Mouse (Mus musculus): ENCODE results near the gene Ppp4r4. TPM values are rescaled to one million over a fixed set of nuclear protein-coding genes. Genes with fewer than 3 reads are reported as not detected.
A peak's percentile ranks its signal among the peaks of the same experiment; 100 is the strongest.

Gene Ppp4r4
- polyA plus RNA-seq, 1 experiment from 2014 or later: 1.8 TPM

DNA sequence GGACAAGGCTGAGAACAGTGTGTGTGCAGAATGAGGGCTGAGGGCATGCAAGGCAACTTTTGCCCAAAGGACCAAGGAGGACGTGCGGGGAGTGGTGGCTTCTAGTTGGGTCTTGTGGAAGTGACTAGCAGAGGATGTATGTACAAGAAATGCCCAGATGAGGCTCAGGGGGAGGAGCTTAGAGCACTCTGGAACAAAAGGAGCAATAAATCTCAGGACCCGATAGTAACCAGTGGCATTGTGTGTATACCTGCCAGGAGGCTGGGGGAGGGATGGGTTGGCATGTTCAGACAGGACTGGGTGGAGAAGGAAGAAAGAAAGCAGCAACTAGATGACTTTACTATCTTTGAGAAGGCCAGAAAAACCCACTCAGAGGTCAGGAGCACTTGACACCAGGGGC is 27.7 kb upstream of the Ppp4r4 start:
- H3K4me2 ChIP-seq: no peak overlapping the region
- WGBS: 62% methylated on average over 3 of the region's 3 CpGs
- H3K36me3 ChIP-seq: no peaks in the 10 kb centered on the region
- no peak for ATAC-seq (ENCODE audit: low read depth)
- H3K9ac ChIP-seq: no peak overlapping the region
- no peaks in the 10 kb centered on the region for H3K4me1 ChIP-seq (replicated peaks)
- H3K9me3 ChIP-seq: no peaks in the 10 kb centered on the region
- H3K27me3 ChIP-seq: no peaks in the 10 kb centered on the region
- H3K4me3 ChIP-seq: no peak overlapping the region
- no peak overlapping the region for H3K27ac ChIP-seq (replicated peaks)

DNA sequence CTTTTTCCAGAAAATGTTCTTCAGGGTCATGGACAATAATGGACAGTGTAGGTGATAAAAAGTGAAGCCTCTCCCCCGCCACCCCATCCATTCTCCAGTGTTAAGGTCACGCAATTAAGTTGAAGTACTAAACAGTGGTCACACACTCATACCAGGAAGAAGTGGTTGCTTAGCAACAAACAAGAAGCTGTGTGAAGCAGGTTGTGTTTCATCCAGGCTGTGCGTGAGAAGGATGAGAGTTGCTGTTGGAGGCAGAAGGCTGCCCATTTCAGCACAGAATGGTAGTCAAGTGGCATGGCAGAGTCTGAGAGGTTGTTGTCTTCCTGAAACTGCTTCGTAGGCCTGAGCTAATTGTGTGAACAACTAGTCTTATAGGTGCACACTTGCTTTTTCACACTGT is 23.7 kb upstream of the Ppp4r4 start:
- Histone ChIP-seq H3K36me3 (no peaks in the 10 kb centered on the region), H3K27me3 (no peaks in the 10 kb centered on the region), H3K9me3 (no peaks in the 10 kb centered on the region), H3K27ac (replicated peaks) (no peak overlapping the region), H3K9ac (no peak overlapping the region), H3K4me3 (no peak overlapping the region), H3K4me2 (no peak overlapping the region), H3K4me1 (replicated peaks) (no peaks in the 10 kb centered on the region)
- 44% methylated on average over 4 of the region's 4 CpGs for WGBS
- ATAC-seq (ENCODE audit: low read depth): no peak

DNA sequence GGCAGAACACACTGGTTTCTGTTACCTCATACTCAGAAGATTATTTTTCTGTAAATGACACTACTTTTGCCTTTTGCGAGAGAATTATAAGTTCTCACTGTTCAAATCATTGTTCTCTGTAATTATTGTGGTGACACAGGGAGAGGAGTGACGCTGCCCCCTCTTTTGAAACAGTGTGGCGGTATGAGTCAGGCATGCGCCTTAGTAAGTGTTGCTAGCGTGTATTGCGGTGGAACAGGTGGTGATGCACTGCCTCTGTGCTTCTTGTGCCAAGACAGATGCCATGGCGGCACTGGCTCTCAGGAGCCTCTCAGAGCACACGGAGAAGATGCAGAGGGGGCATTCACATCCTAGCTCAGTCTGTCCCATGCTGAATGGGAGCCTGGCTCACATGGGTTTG is 22.2 kb upstream of the Ppp4r4 start:
- Histone ChIP-seq H3K9ac (no peak overlapping the region), H3K27me3 (no peaks in the 10 kb centered on the region)
- 91% methylated on average over 8 of the region's 8 CpGs for WGBS

DNA sequence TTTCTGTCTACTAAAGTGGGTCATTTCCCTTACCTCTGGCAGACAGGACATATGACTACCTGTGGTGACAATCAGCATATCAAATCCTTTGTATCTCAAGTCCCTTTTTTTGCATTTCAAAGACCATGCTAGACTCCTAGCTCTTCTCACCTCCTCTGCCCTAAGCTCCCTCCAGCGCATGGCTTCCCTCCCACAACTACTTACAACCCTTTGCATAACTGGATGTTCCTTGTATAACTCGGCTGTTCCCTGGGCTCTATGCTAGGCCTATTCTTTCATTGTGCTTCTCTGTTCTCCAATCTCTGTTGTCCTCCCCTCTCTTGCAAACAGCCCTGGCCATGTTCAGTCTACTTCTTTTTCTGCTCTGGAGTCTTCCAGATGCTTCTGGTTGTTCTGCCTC is 20.5 kb upstream of the Ppp4r4 start:
- 27% methylated on average over 2 of the region's 2 CpGs for WGBS

More for the DNA sequence above, 22.2 kb upstream of the Ppp4r4 start:
- Histone ChIP-seq H3K4me3 (no peak overlapping the region), H3K4me2 (no peak overlapping the region), H3K36me3 (no peaks in the 10 kb centered on the region), H3K9me3 (no peaks in the 10 kb centered on the region), H3K4me1 (replicated peaks) (no peaks in the 10 kb centered on the region), H3K27ac (replicated peaks) (no peak overlapping the region)
- no peak for ATAC-seq (ENCODE audit: low read depth)

DNA sequence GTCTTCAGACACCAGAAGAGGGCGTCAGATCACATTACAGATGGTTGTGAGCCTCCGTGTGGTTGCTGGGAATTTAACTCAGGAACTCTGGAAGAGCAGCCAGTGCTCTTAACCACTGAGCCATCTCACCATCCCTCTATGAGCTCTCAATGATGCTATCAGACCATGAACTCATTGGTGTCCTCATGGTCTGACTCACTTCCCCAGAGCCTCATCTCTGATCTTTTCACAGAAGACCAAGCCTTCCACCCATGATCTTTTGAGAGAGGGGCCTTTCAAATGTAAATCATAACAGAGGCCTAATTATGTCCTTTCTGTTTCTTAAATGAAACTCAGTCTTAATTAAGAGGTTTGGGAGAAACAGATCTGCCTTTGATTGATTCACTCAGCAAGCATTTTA is 19.0 kb upstream of the Ppp4r4 start:
- WGBS: 75% methylated on average over 2 of the region's 2 CpGs

More for the DNA sequence above, 20.5 kb upstream of the Ppp4r4 start:
- Histone ChIP-seq H3K9ac (no peak overlapping the region), H3K4me1 (replicated peaks) (no peaks in the 10 kb centered on the region), H3K9me3 (no peaks in the 10 kb centered on the region), H3K4me2 (no peak overlapping the region), H3K4me3 (no peak overlapping the region), H3K36me3 (no peaks in the 10 kb centered on the region), H3K27ac (replicated peaks) (no peak overlapping the region), H3K27me3 (no peaks in the 10 kb centered on the region)
- no peak for ATAC-seq (ENCODE audit: low read depth)

DNA sequence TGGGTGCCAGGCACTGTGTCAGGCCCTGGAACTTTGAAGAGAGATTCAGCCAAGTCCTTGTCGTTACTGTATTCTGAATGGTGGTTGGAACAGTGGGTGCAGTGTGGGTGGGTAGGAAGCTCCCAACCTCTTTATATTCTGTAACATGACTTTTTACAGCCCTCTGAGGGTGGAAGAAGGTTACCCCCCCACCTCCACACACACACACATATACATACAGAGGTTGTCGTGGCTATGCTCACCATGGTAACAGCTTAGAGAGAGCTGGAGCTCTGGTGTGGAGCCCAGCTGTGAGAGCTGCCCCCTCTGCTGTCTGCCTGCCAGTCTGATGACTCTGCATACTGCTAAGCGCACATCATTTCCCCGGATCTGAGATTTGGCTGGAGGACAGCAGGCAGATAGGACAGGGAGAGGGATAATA is 18.6 kb upstream of the Ppp4r4 start:
- Histone ChIP-seq H3K9ac (no peak overlapping the region), H3K27ac (replicated peaks) (no peak overlapping the region), H3K36me3 (no peaks in the 10 kb centered on the region), H3K4me3 (no peak overlapping the region), H3K27me3 (no peaks in the 10 kb centered on the region), H3K4me2 (no peak overlapping the region), H3K4me1 (replicated peaks) (no peaks in the 10 kb centered on the region), H3K9me3 (no peaks in the 10 kb centered on the region)
- WGBS: 28% methylated on average over 4 of the region's 4 CpGs
- peak; percentile 83 for ATAC-seq (ENCODE audit: low read depth)

More for the DNA sequence above, 19.0 kb upstream of the Ppp4r4 start:
- Histone ChIP-seq H3K9me3 (no peaks in the 10 kb centered on the region), H3K4me3 (no peak overlapping the region), H3K4me1 (replicated peaks) (no peaks in the 10 kb centered on the region), H3K27ac (replicated peaks) (no peak overlapping the region), H3K36me3 (no peaks in the 10 kb centered on the region), H3K4me2 (no peak overlapping the region), H3K27me3 (no peaks in the 10 kb centered on the region), H3K9ac (no peak overlapping the region)
- ATAC-seq (ENCODE audit: low read depth): no peak

DNA sequence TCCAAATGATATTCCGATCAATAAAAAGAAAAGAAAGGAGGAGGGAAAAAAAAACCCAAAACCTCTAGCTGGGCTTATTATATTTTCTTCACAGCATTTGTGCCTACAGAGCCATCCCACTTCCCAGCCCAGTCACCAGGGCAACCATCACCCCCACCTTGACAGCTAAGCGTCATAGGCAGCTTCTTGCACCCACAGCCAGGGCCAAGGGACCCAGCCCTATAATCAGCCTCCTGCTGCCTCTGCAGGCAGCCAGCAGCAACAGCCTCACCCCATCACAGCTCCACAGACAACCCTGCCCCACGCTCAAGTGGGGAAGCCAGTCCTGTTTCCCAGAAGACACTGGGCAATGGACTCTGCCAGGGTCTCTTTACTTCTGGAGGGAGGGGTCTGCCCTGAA is 17.7 kb upstream of the Ppp4r4 start:
- Histone ChIP-seq H3K27ac (replicated peaks) (no peak overlapping the region), H3K4me2 (no peak overlapping the region), H3K9me3 (no peaks in the 10 kb centered on the region), H3K9ac (no peak overlapping the region), H3K27me3 (no peaks in the 10 kb centered on the region), H3K36me3 (no peaks in the 10 kb centered on the region), H3K4me3 (no peak overlapping the region), H3K4me1 (replicated peaks) (no peaks in the 10 kb centered on the region)
- WGBS: 77% methylated on average over 3 of the region's 3 CpGs
- ATAC-seq (ENCODE audit: low read depth): no peak

DNA sequence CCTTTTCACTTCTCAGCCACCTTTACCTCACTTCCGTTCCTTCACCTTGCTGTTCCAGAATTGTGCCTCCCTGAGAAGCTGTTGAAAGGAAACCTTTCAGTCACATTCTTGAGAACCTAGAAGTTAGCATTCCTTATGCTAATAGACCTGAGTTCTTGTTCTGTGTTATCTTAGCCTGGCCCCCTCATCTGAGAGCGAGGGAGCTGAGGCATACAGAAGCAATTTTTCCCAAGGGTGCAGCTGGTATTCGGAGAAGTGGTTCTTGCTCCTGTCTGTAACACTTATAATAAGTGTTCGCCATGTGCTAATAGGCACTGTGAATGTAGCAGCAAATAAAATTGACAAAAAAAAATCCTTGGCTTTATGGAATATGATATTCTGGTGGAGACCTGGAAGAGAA is 16.4 kb upstream of the Ppp4r4 start:
- no peaks in the 10 kb centered on the region for H3K36me3 ChIP-seq
- no peak overlapping the region for H3K27ac ChIP-seq (replicated peaks)
- 83% methylated on average over 4 of the region's 4 CpGs for WGBS
- no peaks in the 10 kb centered on the region for H3K4me1 ChIP-seq (replicated peaks)
- no peak for ATAC-seq (ENCODE audit: low read depth)
- H3K4me3 ChIP-seq: no peak overlapping the region
- H3K9ac ChIP-seq: no peak overlapping the region
- no peaks in the 10 kb centered on the region for H3K27me3 ChIP-seq
- H3K4me2 ChIP-seq: no peak overlapping the region
- H3K9me3 ChIP-seq: no peaks in the 10 kb centered on the region

DNA sequence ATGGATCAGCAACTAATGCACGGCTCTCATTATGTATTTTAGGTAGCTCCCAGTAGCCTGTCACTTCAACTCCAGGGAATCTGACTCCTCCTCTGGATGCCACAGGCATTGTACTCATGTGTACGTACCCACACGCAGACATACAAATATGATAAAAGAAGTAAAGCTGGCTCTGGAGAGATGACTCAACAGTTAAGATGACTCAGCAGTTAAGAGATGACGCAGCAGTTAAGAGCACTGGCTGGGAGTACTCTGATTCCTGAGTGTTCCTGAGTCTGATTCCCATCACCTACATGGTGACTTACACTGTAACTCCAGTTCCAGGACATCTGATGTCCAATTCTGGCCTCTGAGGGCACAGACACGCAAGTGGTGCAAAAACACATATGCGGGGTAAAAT is 13.4 kb upstream of the Ppp4r4 start:
- Histone ChIP-seq H3K27me3 (no peaks in the 10 kb centered on the region), H3K4me2 (no peak overlapping the region), H3K9me3 (0 out of 2 replicates have a peak, but pooled peaks cover 4% of the 10 kb centered on the region), H3K4me3 (no peak overlapping the region), H3K9ac (no peak overlapping the region), H3K27ac (replicated peaks) (no peak overlapping the region), H3K36me3 (no peaks in the 10 kb centered on the region), H3K4me1 (replicated peaks) (no peaks in the 10 kb centered on the region)
- 95% methylated on average over 6 of the region's 6 CpGs for WGBS
- no peak for ATAC-seq (ENCODE audit: low read depth)

DNA sequence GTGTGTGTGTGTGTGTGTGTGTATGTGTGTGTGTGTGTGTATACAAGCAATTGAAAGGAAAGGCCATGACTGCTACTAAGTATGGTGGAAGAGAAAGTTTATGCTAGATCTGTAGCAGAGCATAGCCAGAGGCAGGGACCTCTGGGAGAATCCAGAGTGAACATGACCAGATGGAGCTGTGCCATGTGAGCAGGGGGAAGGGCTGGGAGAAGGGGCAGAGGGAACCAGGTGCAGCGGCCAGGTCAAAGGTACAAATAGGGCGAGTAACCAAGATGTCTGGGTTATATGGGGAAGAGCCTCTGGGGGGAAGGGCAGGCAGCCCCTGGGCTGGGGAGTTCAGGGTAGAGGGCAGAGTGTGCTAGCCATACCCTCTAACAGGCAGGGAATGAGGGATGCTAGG is 1.5 kb upstream of the Ppp4r4 start:
- Histone ChIP-seq H3K4me2 (no peak overlapping the region), H3K27me3 (0 out of 2 replicates have a peak, but pooled peaks cover 4% of the 10 kb centered on the region), H3K9ac (no peak overlapping the region), H3K4me3 (no peak overlapping the region), H3K9me3 (no peaks in the 10 kb centered on the region), H3K27ac (replicated peaks) (no peak overlapping the region), H3K36me3 (no peaks in the 10 kb centered on the region), H3K4me1 (replicated peaks) (peaks cover 7% of the 10 kb centered on the region)
- WGBS: 87% methylated on average over 2 of the region's 2 CpGs
- ATAC-seq (ENCODE audit: low read depth): no peak

DNA sequence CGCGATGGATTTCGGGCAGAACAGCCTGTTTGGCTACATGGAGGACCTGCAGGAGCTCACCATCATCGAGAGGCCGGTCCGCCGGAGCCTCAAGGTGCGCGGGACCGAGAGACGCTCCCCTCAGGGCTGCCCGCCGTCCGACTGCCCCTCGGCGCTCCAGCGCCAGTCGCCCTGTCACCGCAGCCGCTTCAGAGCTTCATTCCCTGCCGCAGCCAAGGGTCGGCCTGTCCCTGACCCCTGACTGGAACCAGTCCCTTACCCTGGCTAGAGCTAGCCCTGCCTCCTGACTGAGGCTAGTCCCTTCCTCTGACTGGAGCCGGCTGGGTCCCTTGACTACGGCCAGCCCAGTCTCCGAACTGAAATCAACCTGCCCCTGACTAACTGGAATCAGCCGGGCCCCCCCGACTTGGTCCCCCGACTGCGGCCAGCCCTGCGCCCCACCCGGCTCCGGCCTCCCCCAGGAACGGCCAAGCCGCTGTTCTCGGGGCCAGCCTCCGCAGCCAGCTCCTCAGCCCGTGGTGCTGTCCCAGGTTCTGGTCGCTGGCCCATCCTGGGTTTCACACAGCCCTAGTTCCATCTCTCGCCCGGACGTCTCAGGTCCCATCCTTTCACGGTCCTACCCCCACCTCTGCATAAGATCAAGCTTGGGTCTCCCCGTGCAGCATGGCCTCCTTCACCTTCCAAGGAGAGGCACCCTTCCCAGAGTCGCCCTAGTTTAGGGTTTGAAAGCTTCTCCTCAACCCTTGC is 739 bp downstream of the Ppp4r4 start:
- peaks cover 7% of the 10 kb centered on the region for H3K4me1 ChIP-seq (replicated peaks)
- WGBS: 2% methylated on average over 43 of the region's 44 CpGs
- H3K4me2 ChIP-seq: peak overlapping the region; percentile 78
- H3K27ac ChIP-seq (replicated peaks): peak overlapping the region; percentile 68
- 0 out of 2 replicates have a peak, but pooled peaks cover 4% of the 10 kb centered on the region for H3K27me3 ChIP-seq
- H3K9me3 ChIP-seq: no peaks in the 10 kb centered on the region
- ATAC-seq (ENCODE audit: low read depth): peak; percentile 79
- H3K9ac ChIP-seq: peak overlapping the region; percentile 81
- H3K36me3 ChIP-seq: no peaks in the 10 kb centered on the region
- peak overlapping the region; percentile 68 for H3K4me3 ChIP-seq

DNA sequence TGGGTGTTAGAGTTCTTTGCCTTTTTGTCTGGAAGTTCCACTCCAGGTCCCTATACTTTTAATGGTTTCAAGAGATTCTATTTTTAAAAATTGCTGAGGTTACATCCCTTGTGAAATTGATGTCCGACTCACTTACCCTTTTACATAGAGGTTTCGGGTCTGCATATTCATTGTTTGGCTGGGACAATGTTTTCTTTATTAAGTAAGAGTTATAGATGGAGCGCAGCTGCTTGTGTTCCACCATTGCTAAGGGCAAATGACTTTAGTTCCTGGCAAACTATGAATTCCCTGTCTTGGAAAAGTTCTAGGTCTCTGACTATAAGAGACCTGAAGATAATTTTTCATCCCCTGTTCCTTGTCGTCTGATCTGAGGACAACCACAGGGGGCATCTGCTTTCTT is 8.3 kb downstream of the Ppp4r4 start:
- no peak overlapping the region for H3K4me2 ChIP-seq
- H3K4me3 ChIP-seq: no peak overlapping the region
- H3K27me3 ChIP-seq: no peaks in the 10 kb centered on the region
- no peaks in the 10 kb centered on the region for H3K36me3 ChIP-seq
- WGBS: 66% methylated on average over 4 of the region's 4 CpGs
- H3K27ac ChIP-seq (replicated peaks): no peak overlapping the region
- ATAC-seq (ENCODE audit: low read depth): no peak
- H3K9me3 ChIP-seq: no peaks in the 10 kb centered on the region
- no peaks in the 10 kb centered on the region for H3K4me1 ChIP-seq (replicated peaks)
- H3K9ac ChIP-seq: no peak overlapping the region

DNA sequence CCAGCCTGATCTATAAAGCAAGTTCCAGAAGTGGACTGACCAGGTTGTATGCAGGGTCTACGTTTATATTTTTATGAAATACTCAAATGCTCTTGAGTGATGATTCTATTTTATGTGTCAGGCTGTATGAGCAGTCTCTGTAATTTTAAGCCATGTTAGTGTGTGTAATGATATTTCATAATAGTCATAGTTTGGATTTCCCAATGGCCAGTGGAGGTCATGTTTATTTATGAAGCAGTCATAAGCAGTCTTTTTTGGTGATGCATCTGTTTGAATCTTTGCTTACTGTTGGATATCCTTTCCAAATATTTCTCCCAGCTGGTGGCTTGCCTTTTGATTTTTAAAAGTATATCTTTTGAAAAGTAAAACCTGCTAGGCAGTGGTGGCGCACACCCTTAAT is 11.3 kb downstream of the Ppp4r4 start:
- no peaks in the 10 kb centered on the region for H3K36me3 ChIP-seq
- no peak overlapping the region for H3K4me2 ChIP-seq
- no peak overlapping the region for H3K9ac ChIP-seq
- no peak overlapping the region for H3K27ac ChIP-seq (replicated peaks)
- 83% methylated on average over 2 of the region's 2 CpGs for WGBS
- no peak overlapping the region for H3K4me3 ChIP-seq
- no peaks in the 10 kb centered on the region for H3K4me1 ChIP-seq (replicated peaks)
- no peak for ATAC-seq (ENCODE audit: low read depth)
- no peaks in the 10 kb centered on the region for H3K9me3 ChIP-seq
- no peaks in the 10 kb centered on the region for H3K27me3 ChIP-seq

Data from neural tube, embryonic 13.5 days (tissue).